Comparison of ENCODE assay signal across 10 mouse cellular contexts in the genomic region with DNA sequence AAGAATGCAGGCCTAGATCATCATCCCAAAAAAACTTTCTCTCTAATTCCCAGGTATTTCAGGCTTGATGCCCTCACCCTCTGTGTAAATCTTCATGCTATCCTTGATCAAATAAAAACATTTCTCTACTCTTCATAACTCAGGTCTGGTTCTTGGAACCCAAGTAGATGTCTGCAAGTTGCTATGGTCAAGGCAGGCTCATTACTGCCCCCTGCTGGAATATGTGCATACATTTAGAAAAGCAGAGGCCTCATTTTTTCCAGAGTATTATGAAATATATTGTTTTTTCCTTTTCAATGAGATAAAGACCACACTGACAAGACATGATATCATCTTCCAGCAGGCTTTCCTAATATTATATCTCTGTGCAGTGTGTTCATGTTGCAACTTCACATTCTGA. TPM values are rescaled to one million over a fixed set of nuclear protein-coding genes. Genes with fewer than 3 reads are reported as not detected.
DNase-seq lines count a peak whose midpoint lies in the region; ATAC-seq and TF ChIP-seq lines count a peak whose summit lies in the region.
"Had no signal": no experiment of that assay in that cellular context is flagged by ENCODE, and none has a peak within 500 bp of the region (broad histone marks: within the 10 kb centered on the region; RNA-seq: fewer than 3 reads in every experiment).

No protein-coding gene starts in this region.

- no peaks in the 10 kb centered on the region for H3K9me3 ChIP-seq in hindbrain, postnatal 0 days (ENCODE audit: low read length)
- no peaks in the 10 kb centered on the region for H3K9me3 ChIP-seq in hindbrain, embryonic 16.5 days (ENCODE audit: control insufficient read depth, low read length)
- H3K9me3 ChIP-seq: embryonic facial prominence, embryonic 12.5 days; lung, embryonic 15.5 days had no signal

- H3K4me2 ChIP-seq in hindbrain, postnatal 0 days (ENCODE audit: low read depth, low read length) = no peak overlapping the region
- H3K4me2 ChIP-seq in hindbrain, embryonic 16.5 days (ENCODE audit: low read length) = no peak overlapping the region
- H3K4me2 ChIP-seq: embryonic facial prominence, embryonic 12.5 days; lung, embryonic 15.5 days had no signal

- no peak for DNase-seq in hindbrain, postnatal 0 days (ENCODE audit: low spot score)
- peak; percentile 6 for DNase-seq in lung, postnatal 14 days
- no peak for DNase-seq in lung, postnatal 25 days (ENCODE audit: low spot score)
- DNase-seq in R1 (ENCODE audit: low read depth, low spot score) = peak; percentile 25
- DNase-seq in kidney, postnatal 36 days = peak; percentile 20 to 51
- DNase-seq: thymus, postnatal 25 days had no signal

- H3K4me1 ChIP-seq in hindbrain, postnatal 0 days (ENCODE audit: insufficient read depth, low read length) = no peaks in the 10 kb centered on the region
- H3K4me1 ChIP-seq in hindbrain, embryonic 16.5 days (ENCODE audit: control insufficient read depth, insufficient read depth, low read depth, low read length) = no peaks in the 10 kb centered on the region
- H3K4me1 ChIP-seq: embryonic facial prominence, embryonic 12.5 days; lung, embryonic 15.5 days had no signal

- H3K4me3 ChIP-seq in hindbrain, postnatal 0 days (ENCODE audit: low read length) = no peak overlapping the region
- H3K4me3 ChIP-seq in hindbrain, embryonic 16.5 days (ENCODE audit: low read length) = no peak overlapping the region
- H3K4me3 ChIP-seq: embryonic facial prominence, embryonic 12.5 days; lung, embryonic 15.5 days had no signal

- no peak for ATAC-seq in hindbrain, postnatal 0 days
- no peak for ATAC-seq in hindbrain, embryonic 16.5 days
- no peak for ATAC-seq in CD4-positive, CD25-positive, alpha-beta regulatory T cell, adult 4 months

- no peaks in the 10 kb centered on the region for H3K27me3 ChIP-seq in hindbrain, postnatal 0 days (ENCODE audit: insufficient read depth, low read length)
- H3K27me3 ChIP-seq in hindbrain, embryonic 16.5 days (replicated peaks; ENCODE audit: control insufficient read depth, insufficient read depth, low read length) = no peaks in the 10 kb centered on the region
- H3K27me3 ChIP-seq: embryonic facial prominence, embryonic 12.5 days had no signal

- no peak overlapping the region for H3K27ac ChIP-seq in hindbrain, postnatal 0 days
- H3K27ac ChIP-seq in hindbrain, embryonic 16.5 days (ENCODE audit: low read depth, low read length) = no peak overlapping the region
- H3K27ac ChIP-seq: embryonic facial prominence, embryonic 12.5 days; lung, embryonic 15.5 days had no signal

- peak; percentile 40 for TF ChIP-seq CTCF in hindbrain, postnatal 0 days (IDR thresholded peaks at IDR 0.05; ENCODE audit: low read depth)

- H3K9ac ChIP-seq in hindbrain, postnatal 0 days (replicated peaks; ENCODE audit: low read length) = no peak overlapping the region
- no peak overlapping the region for H3K9ac ChIP-seq in hindbrain, embryonic 16.5 days (ENCODE audit: low read depth, low read length)
- H3K9ac ChIP-seq: embryonic facial prominence, embryonic 12.5 days; lung, embryonic 15.5 days had no signal

- no peaks in the 10 kb centered on the region for H3K36me3 ChIP-seq in hindbrain, postnatal 0 days (ENCODE audit: insufficient read depth, low read length)
- no peaks in the 10 kb centered on the region for H3K36me3 ChIP-seq in hindbrain, embryonic 16.5 days (ENCODE audit: control insufficient read depth, insufficient read depth, low read length)
- H3K36me3 ChIP-seq: embryonic facial prominence, embryonic 12.5 days; lung, embryonic 15.5 days had no signal

RNA-seq across cellular contexts. Expression of a gene that starts 19.3 kb away (rescaled TPM):
- total RNA-seq in hindbrain, postnatal 0 days (2014; rRNA removed) = not detected in 2 replicates
- not detected in 2 replicates for polyA plus RNA-seq in hindbrain, postnatal 0 days (2015; fragmentation: Nextera tagmentation; extraction: Ambion mirVana)
- not detected in 2 replicates for polyA plus RNA-seq in hindbrain, embryonic 16.5 days (2015; fragmentation: Nextera tagmentation; extraction: Ambion mirVana)
- not detected for polyA plus RNA-seq in CD4-positive, CD25-positive, alpha-beta regulatory T cell, adult 4 months (2017; shearing (Covaris generic))
- polyA plus RNA-seq: embryonic facial prominence, embryonic 12.5 days; lung, embryonic 15.5 days had no signal

RNA-seq across cellular contexts. Expression of a gene that starts 29.8 kb away (rescaled TPM):
- total RNA-seq in hindbrain, postnatal 0 days (2014; rRNA removed) = not detected in 2 replicates
- not detected in 2 replicates for polyA plus RNA-seq in hindbrain, postnatal 0 days (2015; fragmentation: Nextera tagmentation; extraction: Ambion mirVana)
- polyA plus RNA-seq in hindbrain, embryonic 16.5 days (2015; fragmentation: Nextera tagmentation; extraction: Ambion mirVana) = not detected in 2 replicates
- not detected for polyA plus RNA-seq in CD4-positive, CD25-positive, alpha-beta regulatory T cell, adult 4 months (2017; shearing (Covaris generic))

RNA-seq across cellular contexts. Expression of a gene that starts 34.7 kb away (rescaled TPM):
- not detected in 2 replicates for total RNA-seq in hindbrain, postnatal 0 days (2014; rRNA removed)
- polyA plus RNA-seq in hindbrain, postnatal 0 days (2015; fragmentation: Nextera tagmentation; extraction: Ambion mirVana) = not detected in 2 replicates
- polyA plus RNA-seq in hindbrain, embryonic 16.5 days (2015; fragmentation: Nextera tagmentation; extraction: Ambion mirVana) = not detected in 2 replicates
- polyA plus RNA-seq in CD4-positive, CD25-positive, alpha-beta regulatory T cell, adult 4 months (2017; shearing (Covaris generic)) = not detected
- polyA plus RNA-seq: embryonic facial prominence, embryonic 12.5 days; lung, embryonic 15.5 days had no signal

RNA-seq across cellular contexts. Expression of a gene that starts 54.8 kb away (rescaled TPM):
- total RNA-seq in hindbrain, postnatal 0 days (2014; rRNA removed) = not detected in 2 replicates
- polyA plus RNA-seq in hindbrain, postnatal 0 days (2015; fragmentation: Nextera tagmentation; extraction: Ambion mirVana) = not detected in 2 replicates
- not detected in 2 replicates for polyA plus RNA-seq in hindbrain, embryonic 16.5 days (2015; fragmentation: Nextera tagmentation; extraction: Ambion mirVana)
- not detected for polyA plus RNA-seq in CD4-positive, CD25-positive, alpha-beta regulatory T cell, adult 4 months (2017; shearing (Covaris generic))
- polyA plus RNA-seq: embryonic facial prominence, embryonic 12.5 days; lung, embryonic 15.5 days had no signal

Comparison
In these comparisons a context has a peak if more than half of its experiments do, and no peak if none do; other contexts are left out.
1. DNase-seq: peak in lung, postnatal 14 days (single experiment), R1 (single experiment) and kidney, postnatal 36 days (2 of 2); none in hindbrain, postnatal 0 days (single experiment) and lung, postnatal 25 days (single experiment).